Mouse (Mus musculus) heart, adult 8-10 months (tissue): ENCODE data around the gene Itga4. TPM values are rescaled to one million over a fixed set of nuclear protein-coding genes. Genes with fewer than 3 reads are reported as not detected.

Experiments
- DNase-seq: peaks from one replicate; pipeline ENCODE4 v3.0.0; 2022; ENCODE audit warnings: low spot score
- total RNA-seq, 4 experiments: library from RNA; stranded (reverse); gene quantifications; 2 replicates each; pipeline ENCODE4 v1.2.4; 2022

Gene Itga4
- total RNA-seq, 4 experiments from 2014 or later, result 1.1 to 2.7 (median 1.3) TPM

- DNase-seq, result no peak
Observed at GRCm38 (mm10) chr2:79266480-79266879, 11.3 kb downstream of the Itga4 start.

DNA sequence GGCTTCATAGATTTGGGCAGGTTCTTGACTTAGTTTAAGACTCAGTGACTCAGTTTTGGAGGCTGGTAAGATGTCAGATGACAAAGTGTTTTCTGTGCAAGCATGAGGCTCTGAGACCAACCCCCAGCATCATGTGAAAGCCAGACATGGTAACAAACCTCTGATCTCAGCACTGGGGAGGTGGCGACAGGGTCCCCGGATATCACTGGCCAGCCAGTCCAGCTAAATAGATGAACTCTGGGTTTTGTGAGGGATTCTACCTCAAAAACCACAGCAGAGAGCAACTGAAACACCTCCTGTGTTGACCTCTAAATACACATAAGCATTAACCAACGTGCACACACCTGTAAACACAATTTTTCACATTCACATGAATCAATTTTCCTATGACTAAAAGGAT, 12.0 kb downstream of the Itga4 start:
- no peak for DNase-seq

GRCm38 (mm10) chr2:79268863-79269262, 13.6 kb downstream of the Itga4 start:
- no peak for DNase-seq

GRCm38 (mm10) chr2:79270034-79270535, 14.9 kb downstream of the Itga4 start:
- no peak for DNase-seq

GRCm38 (mm10) chr2:79271838-79272237, 16.6 kb downstream of the Itga4 start:
- no peak for DNase-seq

DNA sequence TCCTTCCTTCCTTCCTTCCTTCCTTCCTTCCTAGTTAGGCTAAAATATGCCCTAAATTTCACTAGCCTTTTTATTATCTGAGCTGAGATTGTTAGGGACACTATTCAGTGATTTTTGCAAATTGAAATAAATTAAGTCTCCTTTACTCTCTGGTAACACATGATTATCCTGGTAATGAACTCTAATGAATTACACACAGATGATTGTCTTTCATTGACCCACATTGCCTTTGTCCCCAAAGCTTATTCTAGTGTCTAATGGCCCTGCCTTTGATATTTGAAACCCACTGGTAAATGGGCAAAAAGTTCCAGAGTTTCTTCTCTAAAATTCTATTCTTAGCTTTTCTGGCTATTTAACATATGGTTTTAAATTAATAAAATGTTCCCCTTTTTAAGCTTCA, 23.4 kb downstream of the Itga4 start:
- DNase-seq, result no peak

DNA sequence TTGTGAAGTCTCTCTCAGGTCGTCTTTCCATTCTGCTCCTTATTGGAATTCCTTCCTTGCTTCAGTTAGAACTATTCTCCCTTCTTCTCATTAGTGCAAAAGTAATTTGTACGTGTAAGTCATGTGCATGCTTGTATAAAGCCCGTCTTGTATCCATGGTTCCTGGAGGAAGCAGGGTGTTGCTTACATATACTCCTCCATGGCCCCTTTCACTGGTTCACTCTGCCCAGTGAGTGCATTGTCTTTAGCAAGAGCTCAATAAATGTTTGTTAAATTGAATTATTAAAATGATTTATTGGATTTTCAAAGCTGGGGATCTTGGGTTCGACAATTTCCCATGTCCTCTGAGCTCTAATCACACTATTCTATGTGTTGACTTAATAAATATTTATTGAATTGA, 29.0 kb downstream of the Itga4 start:
- no peak for DNase-seq

GRCm38 (mm10) chr2:79290149-79290548, 34.9 kb downstream of the Itga4 start:
- DNase-seq, result no peak

DNA sequence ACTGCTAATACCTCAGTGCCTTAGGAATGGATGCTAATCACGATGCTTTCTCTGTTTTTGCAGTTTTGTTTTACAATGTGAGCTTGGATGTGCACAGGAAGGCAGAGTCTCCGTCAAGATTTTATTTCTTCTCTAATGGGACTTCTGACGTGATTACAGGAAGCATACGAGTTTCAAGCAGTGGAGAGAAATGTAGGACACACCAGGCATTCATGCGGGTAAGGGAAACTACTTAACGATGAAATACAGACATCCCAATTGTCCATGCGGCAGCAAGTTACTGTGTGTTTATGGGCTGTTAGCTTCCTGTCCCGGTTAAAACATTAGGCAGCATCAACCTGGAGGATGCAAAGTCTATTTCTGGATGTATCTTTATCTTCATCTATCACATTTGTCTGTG, 36.7 kb downstream of the Itga4 start:
- DNase-seq, result no peak

DNA sequence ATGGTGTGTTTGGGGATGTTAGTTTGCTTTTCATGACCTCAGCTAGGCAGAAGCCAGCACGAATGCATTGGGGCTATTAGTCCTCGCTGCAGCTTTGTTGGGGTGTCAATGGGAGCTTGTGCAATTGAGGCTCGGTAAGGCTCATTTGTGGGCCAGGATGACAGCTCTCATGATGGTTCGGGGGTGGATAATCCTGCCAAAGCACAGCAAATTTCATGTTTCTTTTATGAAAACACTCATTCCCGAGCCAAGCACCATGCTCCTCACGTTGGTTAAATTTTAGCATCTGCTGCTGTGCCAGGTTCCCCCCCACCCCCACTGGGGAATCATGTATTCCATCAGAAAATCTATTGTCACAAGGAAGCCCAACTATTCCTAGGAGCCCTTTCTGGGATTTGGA, 37.2 kb downstream of the Itga4 start:
- DNase-seq, result no peak

DNA sequence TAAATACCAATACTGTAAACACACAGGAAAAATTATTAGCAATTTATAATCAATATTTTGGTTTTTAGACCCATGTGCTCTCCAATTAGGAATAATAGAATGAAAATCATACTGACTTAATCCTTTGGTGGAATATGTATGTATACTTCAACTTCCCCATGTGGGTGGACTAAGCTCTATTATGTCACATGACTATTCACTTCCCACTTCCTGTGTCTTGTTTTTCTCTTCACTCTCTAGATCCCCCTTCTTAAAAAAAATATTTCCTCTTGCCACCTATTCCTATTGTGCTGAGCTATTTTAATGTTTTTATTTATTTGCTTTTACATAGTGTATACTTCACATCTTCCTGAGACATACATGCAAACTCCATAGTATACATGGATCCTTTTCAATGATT, 47.2 kb downstream of the Itga4 start:
- no peak for DNase-seq

GRCm38 (mm10) chr2:79307549-79307948, 52.3 kb downstream of the Itga4 start:
- DNase-seq, result no peak

- no peak for DNase-seq
Observed at GRCm38 (mm10) chr2:79309454-79310118, 54.4 kb downstream of the Itga4 start.

DNA sequence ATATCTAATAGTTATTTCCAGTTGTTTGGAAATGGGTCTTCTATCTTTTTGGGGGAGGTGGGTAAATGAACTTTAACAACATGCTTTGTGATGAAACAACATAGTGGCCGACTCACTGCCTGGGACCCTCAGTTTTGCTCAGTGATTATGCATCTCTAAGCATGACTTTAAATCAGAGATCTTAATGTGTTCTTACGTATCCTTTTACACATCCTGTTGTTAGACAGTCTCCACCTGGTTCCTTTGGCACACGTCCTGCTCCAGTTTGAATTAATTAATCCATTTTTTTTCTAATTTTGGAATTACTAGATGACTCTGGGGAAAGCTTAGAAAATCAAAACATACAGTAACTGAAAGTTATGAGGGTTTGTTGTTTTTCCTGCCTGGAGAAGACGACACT, 57.3 kb downstream of the Itga4 start:
- DNase-seq, result no peak

GRCm38 (mm10) chr2:79315108-79315507, 59.9 kb downstream of the Itga4 start:
- DNase-seq, result no peak

DNA sequence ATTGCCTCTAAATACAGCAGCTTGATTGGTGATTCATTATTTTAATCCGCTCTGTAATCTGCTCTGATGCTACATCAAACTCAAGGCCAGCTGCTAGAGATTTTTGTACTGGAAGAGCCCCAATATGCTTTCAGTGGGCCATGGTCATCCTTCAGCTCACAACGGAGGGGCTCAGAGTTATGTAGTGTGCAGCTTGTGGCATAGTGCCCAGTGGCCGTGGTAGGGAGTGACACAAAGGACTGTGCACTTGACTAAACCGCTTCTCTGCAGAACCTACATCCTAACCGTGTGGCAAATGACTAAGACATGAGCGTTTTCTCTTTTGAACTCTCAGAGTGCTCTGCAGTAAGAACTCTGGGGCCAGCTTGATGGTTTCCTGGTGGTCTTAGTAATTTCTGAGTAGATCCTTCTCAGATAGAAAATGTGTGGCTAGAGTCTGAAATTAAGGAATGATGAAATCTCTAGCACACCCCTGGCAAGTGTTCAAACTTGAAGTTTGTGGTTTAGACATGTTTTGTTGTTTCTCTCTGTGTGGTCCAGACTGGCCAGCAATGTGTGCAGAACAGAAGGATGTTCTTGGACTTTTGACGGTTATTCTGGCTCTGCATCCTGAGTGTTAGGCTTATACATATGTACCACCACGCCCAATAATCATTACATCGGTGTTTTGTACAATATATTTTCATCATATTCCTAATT, 61.1 kb downstream of the Itga4 start:
- no peak for DNase-seq

GRCm38 (mm10) chr2:79328079-79328478, 72.9 kb downstream of the Itga4 start:
- DNase-seq, result no peak

GRCm38 (mm10) chr2:79334661-79335060, 79.4 kb downstream of the Itga4 start:
- DNase-seq, result no peak

GRCm38 (mm10) chr2:79336141-79336540, 80.9 kb downstream of the Itga4 start:
- DNase-seq, result no peak

- no peak for DNase-seq
Observed at GRCm38 (mm10) chr2:79339003-79339402, 83.8 kb downstream of the Itga4 start.

DNA sequence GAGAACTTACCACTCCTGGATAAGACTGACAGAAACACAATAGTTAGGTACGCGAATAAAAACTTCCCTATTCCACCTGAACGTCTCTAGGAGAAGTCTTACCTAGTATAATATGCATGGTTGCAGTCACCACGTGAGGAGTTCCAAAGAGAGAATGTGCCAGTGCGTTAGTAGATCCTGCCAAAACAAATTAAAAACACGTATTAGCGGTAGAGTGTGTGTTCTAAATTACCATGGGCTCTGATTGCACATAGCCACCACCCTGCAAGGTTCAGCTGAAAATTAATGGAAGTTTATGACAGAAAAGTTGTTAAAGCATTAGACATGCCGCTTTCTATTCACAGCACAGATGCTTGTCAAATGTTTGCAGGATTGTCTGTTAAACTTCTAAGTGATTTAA, 87.9 kb downstream of the Itga4 start:
- no peak for DNase-seq

DNA sequence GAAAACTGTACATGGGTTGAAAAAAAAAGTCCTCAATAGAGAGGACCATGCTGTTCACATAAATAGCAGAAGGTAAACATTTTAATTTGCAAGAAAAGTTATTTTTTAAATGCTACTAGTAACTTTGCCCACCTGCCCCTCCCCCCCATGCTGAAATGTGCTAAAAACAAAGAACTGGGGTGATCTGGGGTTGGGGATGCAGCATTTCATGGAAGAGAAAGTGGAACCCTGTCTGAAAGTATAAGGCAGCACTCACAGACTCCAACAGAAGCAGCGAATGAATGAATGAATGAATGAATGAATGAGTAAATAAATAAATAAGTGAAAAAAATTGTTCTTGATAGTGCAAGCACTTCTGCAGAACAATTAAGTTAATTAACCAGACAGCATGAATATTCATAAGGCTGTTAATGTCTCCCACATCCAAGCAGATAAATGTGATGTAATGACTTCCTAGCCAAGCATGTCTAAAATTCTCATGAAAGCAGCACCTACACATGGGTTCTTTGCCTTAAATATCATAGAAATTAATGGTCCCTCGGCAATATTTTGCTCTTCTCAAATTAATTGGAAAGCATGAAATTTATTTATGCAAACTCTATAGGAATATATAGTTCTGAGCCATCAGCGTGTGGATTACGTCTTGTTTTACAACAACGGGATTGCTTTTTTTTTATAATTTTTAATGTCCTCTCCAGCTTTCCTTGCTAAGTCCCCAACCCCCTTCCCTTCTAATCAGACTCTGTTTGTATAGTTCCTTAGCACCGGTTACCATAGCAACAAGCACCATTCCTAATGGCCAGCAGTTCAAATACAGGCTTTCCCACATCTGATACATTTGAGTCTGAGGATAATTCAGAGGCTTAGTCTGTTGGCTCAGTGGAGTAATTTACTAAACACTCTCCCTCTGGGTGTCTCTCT, 96.2 kb downstream of the Itga4 start:
- no peak for DNase-seq
